Mouse (Mus musculus) ovary, postnatal 36 days (tissue): ENCODE results near the gene Tm9sf3.
A peak's percentile ranks its signal among the peaks of the same experiment; 100 is the strongest.
"Not testable (repeated sequence)": the region's sequence is repeated elsewhere in the genome, so short reads cannot be mapped to it uniquely, and the experiment has no call there.

Source experiments
- DNase-seq: peaks from one replicate; pipeline ENCODE4 v3.0.0; 2022; ENCODE audit warnings: low spot score, mixed read lengths

The Tm9sf3 gene

GRCm38 (mm10) chr19:41263630-41264295, at the start of gene Tm9sf3:
TSS of gene Tm9sf3 (minus strand) at chr19:41263997.
- peak; percentile 89 for DNase-seq

GRCm38 (mm10) chr19:41312587-41312986, 48.8 kb upstream of the Tm9sf3 start:
- DNase-seq, result not testable (repeated sequence)

- no peak for DNase-seq
These were observed 48.2 kb upstream of the Tm9sf3 start for GRCm38 (mm10) chr19:41312027-41312426.

- peak; percentile 30 for DNase-seq
These were observed 47.3 kb upstream of the Tm9sf3 start for GRCm38 (mm10) chr19:41310971-41311703.

DNA sequence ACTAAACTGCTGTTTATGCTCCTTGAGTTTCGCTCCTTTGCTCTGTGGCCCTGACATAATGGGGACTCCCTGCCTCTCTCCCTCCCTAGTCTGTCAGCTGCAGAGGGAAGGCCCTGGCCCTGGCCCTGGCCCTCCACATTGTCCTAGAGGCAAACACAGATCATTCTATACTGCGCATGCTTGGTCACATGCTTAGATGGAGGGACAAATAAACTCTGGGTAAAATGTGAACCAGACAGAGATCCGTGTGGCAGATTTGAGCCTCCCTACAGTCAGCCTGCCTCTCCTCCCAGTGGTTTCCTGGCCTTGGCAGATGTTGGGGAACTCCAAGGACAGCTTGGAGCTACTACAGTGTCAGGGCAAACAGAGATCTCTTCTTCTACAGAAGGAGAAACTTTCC, 40.1 kb upstream of the Tm9sf3 start:
- peak; percentile 43 for DNase-seq

DNA sequence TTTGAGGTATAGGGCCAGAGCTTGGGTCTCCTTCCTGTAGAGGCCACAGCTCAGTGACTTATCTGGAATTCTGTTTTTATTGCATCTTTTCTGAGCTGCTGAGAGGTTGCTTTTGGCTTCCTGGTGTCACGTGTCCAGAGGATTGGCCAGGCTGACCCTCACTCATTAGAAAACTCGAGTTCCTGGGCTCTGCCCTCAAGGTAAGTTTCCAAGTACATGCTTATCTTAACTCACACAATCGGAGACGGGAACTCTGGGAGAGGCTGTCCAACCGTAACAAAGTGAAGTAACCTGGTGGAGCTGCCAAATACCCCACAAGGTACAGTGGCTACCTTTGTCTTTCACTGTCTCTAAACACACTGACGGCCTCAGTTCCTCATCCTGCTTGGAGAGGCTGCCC, 39.6 kb upstream of the Tm9sf3 start:
- no peak for DNase-seq

- no peak for DNase-seq
These were observed 38.1 kb upstream of the Tm9sf3 start for GRCm38 (mm10) chr19:41301856-41302255.

GRCm38 (mm10) chr19:41299446-41299845, 35.6 kb upstream of the Tm9sf3 start:
- no peak for DNase-seq

- no peak for DNase-seq
These were observed 27.3 kb upstream of the Tm9sf3 start for GRCm38 (mm10) chr19:41290952-41291619.

DNA sequence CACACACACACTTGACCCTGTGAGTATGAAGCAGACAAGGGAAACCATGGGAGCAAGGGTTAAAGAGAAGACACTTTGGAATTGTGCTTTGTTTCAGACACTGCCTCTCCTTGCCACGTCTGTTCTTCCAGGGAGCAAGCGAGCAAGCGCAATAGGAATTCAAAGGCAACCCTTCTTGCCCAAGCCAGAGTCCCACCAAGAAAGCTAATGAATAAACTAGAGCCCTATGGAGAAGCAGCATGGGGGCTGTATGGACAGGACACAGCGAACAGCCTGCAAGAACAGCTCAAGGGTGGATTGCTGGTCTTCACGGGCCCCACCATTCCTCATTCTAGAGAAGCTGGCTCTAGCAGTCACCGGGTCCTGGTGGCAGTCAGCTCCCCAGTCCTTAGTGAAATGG, 24.8 kb upstream of the Tm9sf3 start:
- DNase-seq, result no peak

- DNase-seq, result no peak
These were observed 23.4 kb upstream of the Tm9sf3 start for GRCm38 (mm10) chr19:41287224-41287623.

DNA sequence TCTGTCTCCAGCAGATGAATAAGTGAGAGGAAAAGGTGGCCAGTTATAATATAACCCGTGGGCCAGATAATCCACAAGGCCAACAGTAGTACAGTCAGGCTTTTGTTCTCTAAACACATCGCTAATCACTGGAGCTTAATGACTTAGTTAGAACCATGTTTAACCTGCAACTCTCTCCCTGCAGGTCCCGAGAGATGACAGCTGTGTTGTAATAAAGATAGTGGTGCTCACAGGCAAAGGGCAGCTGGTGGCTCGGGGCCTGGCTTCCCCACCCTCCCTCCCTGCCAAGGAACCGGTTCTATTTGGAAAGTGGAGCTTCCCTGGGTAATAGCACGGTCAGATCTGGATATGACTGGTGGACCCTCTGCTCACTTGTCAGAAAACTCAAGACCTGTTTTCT, 20.7 kb upstream of the Tm9sf3 start:
- no peak for DNase-seq

DNA sequence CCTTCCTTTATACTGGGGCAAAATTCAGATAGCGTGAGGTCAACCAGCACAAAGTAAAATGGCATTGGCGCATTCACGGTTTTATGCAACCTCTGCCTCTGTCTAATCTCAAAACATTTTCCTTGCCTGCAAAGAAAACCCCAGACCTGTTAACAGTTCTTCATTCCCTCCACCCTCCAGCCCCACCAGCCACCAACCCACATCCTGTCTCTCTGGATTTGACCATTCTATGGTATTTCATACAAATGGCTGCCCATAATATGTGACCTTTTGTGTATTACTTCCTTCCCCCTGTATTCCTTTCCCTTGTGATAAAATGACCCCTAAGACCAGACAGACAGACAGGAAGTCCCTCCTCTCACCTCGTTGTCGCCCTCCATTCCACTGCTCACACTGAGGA, 18.9 kb upstream of the Tm9sf3 start:
- no peak for DNase-seq

- DNase-seq, result no peak
These were observed 18.4 kb upstream of the Tm9sf3 start for GRCm38 (mm10) chr19:41282216-41282615.

- DNase-seq, result no peak
These were observed 16.0 kb upstream of the Tm9sf3 start for GRCm38 (mm10) chr19:41279724-41280244.

GRCm38 (mm10) chr19:41278606-41279005, 14.8 kb upstream of the Tm9sf3 start:
- no peak for DNase-seq

DNA sequence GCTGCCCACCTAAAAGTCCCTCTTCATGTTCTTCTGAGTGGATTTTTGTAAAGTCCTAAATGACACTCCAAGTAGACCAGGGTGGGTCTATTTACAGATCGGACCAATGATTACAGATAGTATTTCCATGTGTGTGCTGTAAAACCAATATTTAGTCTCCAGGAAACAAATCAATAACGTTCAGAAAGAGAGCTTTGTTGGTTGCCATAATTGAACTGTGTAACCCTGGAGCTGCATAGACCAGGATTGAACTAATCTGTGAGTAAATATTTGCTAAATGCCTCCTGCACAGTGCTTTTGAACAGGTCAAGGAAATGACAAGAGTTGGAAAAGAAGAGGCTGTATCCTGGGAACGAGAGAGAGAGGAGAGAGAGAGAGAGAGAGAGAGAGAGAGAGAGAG, 11.8 kb upstream of the Tm9sf3 start:
- no peak for DNase-seq

GRCm38 (mm10) chr19:41270906-41271305, 7.1 kb upstream of the Tm9sf3 start:
- no peak for DNase-seq

DNA sequence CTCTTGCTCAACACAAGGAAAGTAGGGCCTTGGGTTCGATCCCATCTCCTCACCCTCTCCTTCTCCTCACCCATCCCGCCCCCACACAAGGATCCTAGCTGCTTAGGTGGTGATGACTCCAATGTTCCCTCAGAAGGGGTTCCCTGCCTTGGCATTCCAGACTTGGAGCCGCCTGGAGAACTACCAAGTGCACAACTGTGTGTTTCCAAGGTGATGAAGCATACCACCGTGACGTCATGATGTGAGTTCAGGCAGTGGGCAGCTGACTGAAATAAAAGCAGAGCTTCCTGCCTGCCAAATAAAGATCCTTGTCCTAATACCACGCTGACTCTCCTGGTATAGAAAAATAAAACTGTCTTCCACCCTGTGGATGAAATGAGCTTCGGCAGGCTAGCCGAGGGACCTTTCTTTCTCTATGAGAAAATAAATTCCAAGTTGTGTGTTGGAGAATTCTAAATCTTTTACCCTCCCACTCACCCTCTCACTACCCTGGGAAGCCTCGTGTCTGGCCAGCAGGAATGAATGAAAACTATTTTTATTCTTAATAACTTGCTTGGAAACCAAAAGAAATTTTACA, 6.4 kb upstream of the Tm9sf3 start:
- no peak for DNase-seq

DNA sequence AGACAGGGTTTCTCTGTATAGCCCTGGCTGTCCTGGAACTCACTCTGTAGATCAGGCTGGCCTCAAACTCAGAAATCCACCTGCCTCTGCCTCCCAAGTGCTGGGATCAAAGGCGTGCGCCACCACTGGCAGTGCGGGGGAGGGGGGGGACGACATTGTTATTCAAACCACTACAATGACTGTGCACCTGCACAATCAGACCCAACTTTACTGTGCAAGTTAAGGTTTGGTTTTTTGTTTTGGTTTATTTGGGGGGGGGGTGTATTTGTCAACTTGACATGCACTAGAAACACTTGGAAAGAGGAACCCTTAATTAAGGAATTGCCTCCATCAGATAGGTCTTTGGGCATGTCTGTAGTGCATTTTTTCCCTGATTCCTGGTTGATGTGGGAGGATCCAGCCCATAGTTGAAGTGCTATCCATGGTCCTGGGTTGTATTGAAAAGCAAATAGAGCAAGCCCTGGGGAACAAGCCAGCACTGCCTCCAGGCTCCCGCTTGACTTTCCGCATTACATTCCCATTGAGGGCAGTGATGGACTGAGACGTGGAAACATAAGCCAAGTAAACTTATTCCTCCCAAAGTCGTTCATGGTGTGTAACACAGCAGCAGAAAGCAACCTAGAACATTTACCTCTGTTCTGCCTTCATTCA, 2.6 kb upstream of the Tm9sf3 start:
- DNase-seq, result no peak

GRCm38 (mm10) chr19:41264331-41264799, 568 bp upstream of the Tm9sf3 start:
- no peak for DNase-seq
